Comparison of ENCODE assay signal across 32 mouse cellular contexts in the genomic region with DNA sequence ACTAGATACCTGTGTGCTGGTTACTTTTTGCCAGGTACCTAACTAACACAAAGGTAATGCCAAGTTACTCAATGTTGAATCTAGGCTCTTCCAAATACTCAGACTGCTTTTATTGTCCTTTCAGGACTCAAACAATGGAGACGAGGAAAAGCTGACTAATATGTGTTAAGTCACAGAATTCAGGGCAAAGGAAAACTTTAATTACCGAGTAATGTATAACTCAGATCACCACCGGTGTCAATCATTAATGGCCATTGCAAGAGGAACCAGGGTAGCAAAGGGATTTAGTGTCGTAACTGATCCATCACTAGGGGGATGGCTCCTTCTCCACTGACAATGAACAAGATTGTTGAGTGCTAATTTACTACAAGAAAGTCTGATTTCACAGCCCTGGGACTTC.
DNase-seq lines count a peak whose midpoint lies in the region; ATAC-seq lines count a peak whose summit lies in the region.
"Had no signal": no experiment of that assay in that cellular context is flagged by ENCODE, and none has a peak within 500 bp of the region (broad histone marks: within the 10 kb centered on the region; RNA-seq: fewer than 3 reads in every experiment).

No protein-coding gene starts in this region.

- H3K36me3 ChIP-seq in intestine, embryonic 16.5 days (ENCODE audit: control insufficient read depth, insufficient read depth, low read length), result no peaks in the 10 kb centered on the region
- H3K36me3 ChIP-seq: forebrain, embryonic 10.5 days; forebrain, embryonic 15.5 days; limb, embryonic 12.5 days; midbrain, embryonic 12.5 days had no signal

- no peak overlapping the region for H3K4me3 ChIP-seq in intestine, embryonic 16.5 days (ENCODE audit: low read length)
- H3K4me3 ChIP-seq: forebrain, embryonic 10.5 days; forebrain, embryonic 15.5 days; gastrocnemius, adult 2 months; left cerebral cortex, adult 2 months; limb, embryonic 12.5 days; megakaryocyte, embryonic 14.5 days; midbrain, embryonic 12.5 days; myocyte had no signal

- H3K9me3 ChIP-seq in intestine, embryonic 16.5 days (ENCODE audit: control insufficient read depth, low read length), result no peaks in the 10 kb centered on the region
- H3K9me3 ChIP-seq: forebrain, embryonic 10.5 days; forebrain, embryonic 15.5 days; limb, embryonic 12.5 days; megakaryocyte, embryonic 14.5 days; midbrain, embryonic 12.5 days had no signal

- WGBS in intestine, embryonic 16.5 days, result 52% methylated on average over 4 of the region's 4 CpGs

- H3K4me1 ChIP-seq in intestine, embryonic 16.5 days (ENCODE audit: control insufficient read depth, insufficient read depth, low read length), result no peaks in the 10 kb centered on the region
- H3K4me1 ChIP-seq: forebrain, embryonic 15.5 days; megakaryocyte, embryonic 14.5 days; midbrain, embryonic 12.5 days had no signal

- no peaks in the 10 kb centered on the region for H3K27me3 ChIP-seq in intestine, embryonic 16.5 days (replicated peaks; ENCODE audit: control insufficient read depth, insufficient read depth, low read length)
- H3K27me3 ChIP-seq: forebrain, embryonic 15.5 days; limb, embryonic 12.5 days; megakaryocyte, embryonic 14.5 days; midbrain, embryonic 12.5 days had no signal

- no peak overlapping the region for H3K4me2 ChIP-seq in intestine, embryonic 16.5 days (ENCODE audit: low read depth, low read length)
- H3K4me2 ChIP-seq: forebrain, embryonic 15.5 days; heart, embryonic 11.5 days; hindbrain, embryonic 14.5 days; limb, embryonic 12.5 days; liver, embryonic 11.5 days; midbrain, embryonic 12.5 days had no signal

- H3K27ac ChIP-seq in intestine, embryonic 16.5 days (ENCODE audit: low read length), result no peak overlapping the region
- H3K27ac ChIP-seq: forebrain, embryonic 10.5 days; forebrain, embryonic 15.5 days; gastrocnemius, adult 2 months; hindbrain, embryonic 14.5 days; left cerebral cortex, adult 2 months; limb, embryonic 12.5 days; midbrain, embryonic 12.5 days had no signal

- peak; percentile 7 to 58 for DNase-seq in kidney, adult 8-10 months
- DNase-seq in kidney, adult 18-20 months, result no peak
- DNase-seq in Muller cell, postnatal 12 days (ENCODE audit: inconsistent ontology term), result peak; percentile 3
- DNase-seq in kidney, postnatal 14 days, result peak; percentile 33
- no peak for DNase-seq in natural killer cell, adult 2 months (ENCODE audit: low spot score in 2 of 2)
- DNase-seq in adrenal gland, adult 8-10 months, result no peak
- DNase-seq in cerebellum, postnatal 10 days, result no peak
- DNase-seq: adrenal gland, postnatal 36 days; cerebellum, adult 2 months; cerebellum, postnatal 25 days; gastrocnemius, adult 2 months; gastrocnemius, postnatal 36 days; heart, adult 18-20 months; heart, postnatal 4 days; lung, adult 18-20 months; lung, postnatal 4 days; right cerebral cortex, adult 18-20 months; right cerebral cortex, postnatal 4 days; thymus, adult 2 months; thymus, postnatal 36 days had no signal

- ATAC-seq in intestine, embryonic 16.5 days, result peak; percentile 80
- ATAC-seq: forebrain, embryonic 15.5 days; lung, postnatal 0 days had no signal

- no peak overlapping the region for H3K9ac ChIP-seq in intestine, embryonic 16.5 days (ENCODE audit: low read depth, low read length)
- H3K9ac ChIP-seq: forebrain, embryonic 15.5 days; hindbrain, embryonic 14.5 days; limb, embryonic 12.5 days; midbrain, embryonic 12.5 days had no signal

Comparison
In these comparisons a context has a peak if more than half of its experiments do, and no peak if none do; other contexts are left out.
1. DNase-seq: peak in kidney, adult 8-10 months (2 of 2), Muller cell, postnatal 12 days (single experiment) and kidney, postnatal 14 days (single experiment); none in kidney, adult 18-20 months (single experiment), natural killer cell, adult 2 months (0 of 2), adrenal gland, adult 8-10 months (single experiment) and cerebellum, postnatal 10 days (0 of 2).